ENCODE assay signal across 22 mouse cellular contexts in genomic region chr3:27898178-27898577, GRCm38 (mm10). TPM values are rescaled to one million over a fixed set of nuclear protein-coding genes. Genes with fewer than 3 reads are reported as not detected.
DNase-seq lines count a peak whose midpoint lies in the region; ATAC-seq lines count a peak whose summit lies in the region.
"Had no signal": no experiment of that assay in that cellular context is flagged by ENCODE, and none has a peak within 500 bp of the region (broad histone marks: within the 10 kb centered on the region; RNA-seq: fewer than 3 reads in every experiment).

No protein-coding gene starts in this region.

- no peaks in the 10 kb centered on the region for H3K27me3 ChIP-seq in heart, embryonic 13.5 days (replicated peaks)
- H3K27me3 ChIP-seq in midbrain, embryonic 11.5 days (ENCODE audit: control insufficient read depth, insufficient read depth, low read length), result no peaks in the 10 kb centered on the region
- H3K27me3 ChIP-seq in midbrain, embryonic 14.5 days (ENCODE audit: control insufficient read depth, insufficient read depth, low read length), result no peaks in the 10 kb centered on the region
- H3K27me3 ChIP-seq in liver, embryonic 13.5 days, result no peaks in the 10 kb centered on the region
- H3K27me3 ChIP-seq in stomach, embryonic 15.5 days (replicated peaks), result no peaks in the 10 kb centered on the region
- H3K27me3 ChIP-seq: forebrain, embryonic 12.5 days; hindbrain, embryonic 15.5 days; limb, embryonic 12.5 days; lung, embryonic 15.5 days had no signal

- H3K4me3 ChIP-seq in heart, embryonic 13.5 days, result no peak overlapping the region
- H3K4me3 ChIP-seq in midbrain, embryonic 11.5 days (ENCODE audit: low read depth, low read length), result no peak overlapping the region
- H3K4me3 ChIP-seq in midbrain, embryonic 14.5 days (replicated peaks; ENCODE audit: low read depth, low read length), result no peak overlapping the region
- no peak overlapping the region for H3K4me3 ChIP-seq in liver, embryonic 13.5 days (replicated peaks)
- H3K4me3 ChIP-seq in stomach, embryonic 15.5 days (replicated peaks), result no peak overlapping the region
- H3K4me3 ChIP-seq: forebrain, embryonic 12.5 days; hindbrain, embryonic 15.5 days; limb, embryonic 12.5 days; lung, embryonic 15.5 days had no signal

- no peaks in the 10 kb centered on the region for H3K9me3 ChIP-seq in heart, embryonic 13.5 days
- H3K9me3 ChIP-seq in midbrain, embryonic 11.5 days (ENCODE audit: control insufficient read depth, low read length), result no peaks in the 10 kb centered on the region
- no peaks in the 10 kb centered on the region for H3K9me3 ChIP-seq in midbrain, embryonic 14.5 days (ENCODE audit: control insufficient read depth, low read length)
- H3K9me3 ChIP-seq in liver, embryonic 13.5 days (replicated peaks), result no peaks in the 10 kb centered on the region
- H3K9me3 ChIP-seq in stomach, embryonic 15.5 days, result no peaks in the 10 kb centered on the region
- H3K9me3 ChIP-seq: hindbrain, embryonic 15.5 days; lung, embryonic 15.5 days had no signal

- H3K36me3 ChIP-seq in heart, embryonic 13.5 days, result no peaks in the 10 kb centered on the region
- H3K36me3 ChIP-seq in midbrain, embryonic 11.5 days (ENCODE audit: control insufficient read depth, insufficient read depth, low read length), result no peaks in the 10 kb centered on the region
- H3K36me3 ChIP-seq in midbrain, embryonic 14.5 days (ENCODE audit: control insufficient read depth, insufficient read depth, low read length), result no peaks in the 10 kb centered on the region
- H3K36me3 ChIP-seq in liver, embryonic 13.5 days, result no peaks in the 10 kb centered on the region
- H3K36me3 ChIP-seq in stomach, embryonic 15.5 days, result no peaks in the 10 kb centered on the region
- H3K36me3 ChIP-seq: forebrain, embryonic 12.5 days; hindbrain, embryonic 15.5 days; limb, embryonic 12.5 days; lung, embryonic 15.5 days had no signal

- H3K9ac ChIP-seq in heart, embryonic 13.5 days, result no peak overlapping the region
- no peak overlapping the region for H3K9ac ChIP-seq in midbrain, embryonic 11.5 days (ENCODE audit: low read length)
- no peak overlapping the region for H3K9ac ChIP-seq in midbrain, embryonic 14.5 days (replicated peaks; ENCODE audit: low read length)
- H3K9ac ChIP-seq in liver, embryonic 13.5 days, result no peak overlapping the region
- no peak overlapping the region for H3K9ac ChIP-seq in stomach, embryonic 15.5 days
- H3K9ac ChIP-seq: forebrain, embryonic 12.5 days; hindbrain, embryonic 15.5 days; limb, embryonic 12.5 days; lung, embryonic 15.5 days had no signal

- no peak for DNase-seq in heart, adult 8-10 months (ENCODE audit: low spot score)
- peak; percentile 72 for DNase-seq in midbrain, embryonic 11.5 days (ENCODE audit: low spot score, missing footprints)
- DNase-seq in midbrain, embryonic 14.5 days, result no peak
- no peak for DNase-seq in liver, embryonic 13.5 days
- DNase-seq in kidney, adult 8-10 months, result no peak
- DNase-seq in testis, postnatal 10 days (ENCODE audit: low spot score), result no peak
- DNase-seq: adrenal gland, postnatal 36 days; cerebellum, adult 9-10 months; embryo, embryonic 11 days; gastrocnemius, postnatal 36 days; kidney, adult 11 months; kidney, postnatal 14 days had no signal

- no peak overlapping the region for H3K4me2 ChIP-seq in heart, embryonic 13.5 days
- no peak overlapping the region for H3K4me2 ChIP-seq in midbrain, embryonic 11.5 days
- H3K4me2 ChIP-seq in midbrain, embryonic 14.5 days (ENCODE audit: low read length), result no peak overlapping the region
- H3K4me2 ChIP-seq in liver, embryonic 13.5 days, result no peak overlapping the region
- H3K4me2 ChIP-seq in stomach, embryonic 15.5 days, result no peak overlapping the region
- H3K4me2 ChIP-seq: forebrain, embryonic 12.5 days; hindbrain, embryonic 15.5 days; limb, embryonic 12.5 days; lung, embryonic 15.5 days had no signal

- ATAC-seq in heart, embryonic 13.5 days (ENCODE audit: extremely low read depth, insufficient number of reproducible peaks, low FRiP score, low TSS enrichment), result no peak
- no peak for ATAC-seq in midbrain, embryonic 11.5 days (ENCODE audit: low FRiP score)
- no peak for ATAC-seq in midbrain, embryonic 14.5 days (ENCODE audit: low FRiP score, low TSS enrichment)
- ATAC-seq in liver, embryonic 13.5 days (ENCODE audit: low read depth), result peak; percentile 48; the same call in 1 of the 2 replicates
- ATAC-seq in stomach, embryonic 15.5 days (ENCODE audit: insufficient read depth, low FRiP score, low read depth), result 0 out of 2 replicates have a peak, but pooled peaks have one; percentile 28

- H3K4me1 ChIP-seq in heart, embryonic 13.5 days, result peaks cover 28% of the 10 kb centered on the region
- H3K4me1 ChIP-seq in midbrain, embryonic 11.5 days (ENCODE audit: control insufficient read depth, insufficient read depth, low read length), result no peaks in the 10 kb centered on the region
- H3K4me1 ChIP-seq in midbrain, embryonic 14.5 days (ENCODE audit: control insufficient read depth, insufficient read depth, low read length), result no peaks in the 10 kb centered on the region
- peaks cover 28% of the 10 kb centered on the region for H3K4me1 ChIP-seq in liver, embryonic 13.5 days (replicated peaks)
- peaks cover 16% of the 10 kb centered on the region for H3K4me1 ChIP-seq in stomach, embryonic 15.5 days
- H3K4me1 ChIP-seq: hindbrain, embryonic 15.5 days; limb, embryonic 12.5 days had no signal

- H3K27ac ChIP-seq in heart, embryonic 13.5 days (replicated peaks), result peak overlapping the region; percentile 84
- H3K27ac ChIP-seq in midbrain, embryonic 11.5 days (ENCODE audit: low read depth, low read length), result no peak overlapping the region
- no peak overlapping the region for H3K27ac ChIP-seq in midbrain, embryonic 14.5 days (replicated peaks; ENCODE audit: low read depth, low read length)
- peak overlapping the region; percentile 23; the same call in 1 of the 2 replicates for H3K27ac ChIP-seq in liver, embryonic 13.5 days
- H3K27ac ChIP-seq in stomach, embryonic 15.5 days, result no peak overlapping the region
- H3K27ac ChIP-seq: forebrain, embryonic 12.5 days; hindbrain, embryonic 15.5 days; limb, embryonic 12.5 days had no signal

- WGBS in heart, embryonic 13.5 days, result 56% methylated on average over 10 of the region's 10 CpGs
- WGBS in midbrain, embryonic 11.5 days, result 73% methylated on average over 10 of the region's 10 CpGs
- WGBS in midbrain, embryonic 14.5 days, result 84% methylated on average over 10 of the region's 10 CpGs
- WGBS in liver, embryonic 13.5 days (ENCODE audit: insufficient replicate concordance), result 24% methylated on average over 10 of the region's 10 CpGs
- WGBS in stomach, embryonic 15.5 days, result 59% methylated on average over 10 of the region's 10 CpGs

RNA-seq across cellular contexts. Expression of gene Tmem212, which starts 2.0 kb away (rescaled TPM):
- polyA plus RNA-seq in heart, embryonic 13.5 days (2015; fragmentation: Nextera tagmentation; extraction: Ambion mirVana), result not detected in 2 replicates
- not detected for total RNA-seq in heart, adult 8-10 months (2022)
- polyA plus RNA-seq in midbrain, embryonic 11.5 days (2014; fragmentation: Nextera tagmentation; extraction: Ambion mirVana), result not detected in 2 replicates
- not detected in 2 replicates for polyA plus RNA-seq in midbrain, embryonic 14.5 days (2014; fragmentation: Nextera tagmentation; extraction: Ambion mirVana)
- not detected in 2 replicates for polyA plus RNA-seq in liver, embryonic 13.5 days (2015; fragmentation: Nextera tagmentation; extraction: Ambion mirVana)
- polyA plus RNA-seq in stomach, embryonic 15.5 days (2015; fragmentation: Nextera tagmentation; extraction: Ambion mirVana), result not detected in 2 replicates
- total RNA-seq: adrenal gland, postnatal 36 days; ES-E14; gastrocnemius, postnatal 36 days; megakaryocyte, adult 5-6 weeks had no signal
- polyA plus RNA-seq: forebrain, embryonic 12.5 days; frontal cortex, adult 2 months; hindbrain, embryonic 15.5 days; limb, embryonic 12.5 days; neural tube, embryonic 11.5 days had no signal

RNA-seq across cellular contexts. Expression of gene Pld1, which starts 40.3 kb away (rescaled TPM):
- 4.1 and 6.6 TPM in 2 replicates for polyA plus RNA-seq in heart, embryonic 13.5 days (2015; fragmentation: Nextera tagmentation; extraction: Ambion mirVana)
- 10 to 100 TPM in 2 of 4 experiments, 1 to 10 TPM in 2; 8.4 to 11.4 (median 10.6) TPM for total RNA-seq in heart, adult 8-10 months (2022)
- polyA plus RNA-seq in midbrain, embryonic 11.5 days (2014; fragmentation: Nextera tagmentation; extraction: Ambion mirVana), result 4.5 and 5.2 TPM in 2 replicates
- 2.3 and 5.4 TPM in 2 replicates for polyA plus RNA-seq in midbrain, embryonic 14.5 days (2014; fragmentation: Nextera tagmentation; extraction: Ambion mirVana)
- polyA plus RNA-seq in liver, embryonic 13.5 days (2015; fragmentation: Nextera tagmentation; extraction: Ambion mirVana), result 2.6 and 3.3 TPM in 2 replicates
- polyA plus RNA-seq in stomach, embryonic 15.5 days (2015; fragmentation: Nextera tagmentation; extraction: Ambion mirVana), result 7.1 and 9.6 TPM in 2 replicates

Comparison
In these comparisons a context has a peak if more than half of its experiments do, and no peak if none do; other contexts are left out.
1. ATAC-seq: peak in liver, embryonic 13.5 days (single experiment) and stomach, embryonic 15.5 days (single experiment); none in heart, embryonic 13.5 days (single experiment), midbrain, embryonic 11.5 days (single experiment) and midbrain, embryonic 14.5 days (single experiment).
2. H3K27ac ChIP-seq: peak in heart, embryonic 13.5 days (single experiment) and liver, embryonic 13.5 days (single experiment); none in midbrain, embryonic 11.5 days (single experiment), midbrain, embryonic 14.5 days (single experiment) and stomach, embryonic 15.5 days (single experiment).